Mouse (Mus musculus) hindbrain, postnatal 0 days (tissue): ENCODE measurements at regions not wholly inside any gene's neighbourhood (a gene's known extent, or its start where the extent isn't known, plus 50 kb on each side); places are given as distances from the start of the nearest gene placed in this dataset.

Experiments
- ATAC-seq: fragments of 200-750 bp; cut with Nextera tagmentation; 2 replicates; pipeline ENCODE4 v1.8.0; 2017; ENCODE audit warnings: mild to moderate bottlenecking, moderate TSS enrichment, moderate library complexity
- DNase-seq: peaks from one replicate; pipeline ENCODE4 v3.0.0-alpha.2; 2015; ENCODE audit warnings: low spot score
- H3K27ac ChIP-seq: fragments of 300-500 bp; sonication (generic); 2 replicates; pipeline ENCODE4 v1.5.1; 2014; ENCODE audit warnings: mild to moderate bottlenecking
- H3K27me3 ChIP-seq: fragments of 300-500 bp; sonication (generic); 2 replicates; pipeline ENCODE4 v1.6.1; 2014; ENCODE audit warnings: low read length, mixed read lengths; ENCODE audit not compliant: insufficient read depth
- H3K36me3 ChIP-seq: fragments of 300-500 bp; sonication (generic); 2 replicates; pipeline ENCODE4 v1.6.1; 2014; ENCODE audit warnings: low read length, mixed read lengths; ENCODE audit not compliant: insufficient read depth
- H3K4me1 ChIP-seq: fragments of 300-500 bp; sonication (generic); 2 replicates; pipeline ENCODE4 v1.6.1; 2014; ENCODE audit warnings: antibody characterized with exemption, low read length, mixed read lengths; ENCODE audit not compliant: insufficient read depth
- H3K4me2 ChIP-seq: fragments of 300-500 bp; sonication (generic); 2 replicates; pipeline ENCODE4 v1.6.1; 2014; ENCODE audit warnings: low read depth, mild to moderate bottlenecking, low read length, moderate library complexity, mixed read lengths
- H3K4me3 ChIP-seq: fragments of 300-500 bp; sonication (generic); 2 replicates; pipeline ENCODE4 v1.5.1; 2014; ENCODE audit warnings: low read length
- H3K9ac ChIP-seq: fragments of 300-500 bp; sonication (generic); replicated peaks from 2 replicates; pipeline ENCODE4 v1.6.1; 2014; ENCODE audit warnings: mild to moderate bottlenecking, low read length, moderate library complexity, mixed read lengths
- H3K9me3 ChIP-seq: fragments of 300-500 bp; sonication (generic); 2 replicates; pipeline ENCODE4 v1.6.1; 2016; ENCODE audit warnings: low read length, mixed read lengths
- CTCF ChIP-seq: IDR thresholded peaks from 2 replicates; pipeline ENCODE4 v1.5.1; 2016; ENCODE audit warnings: antibody characterized with exemption, control low read depth, low read depth
- WGBS: fragments of 180-500 bp; shearing (Covaris S2); extraction: QIAGEN DNeasy Blood & Tissue Kit; methylation state at CpG from one replicate; pipeline ENCODE4 v1.1.7; 2014; 5-methylcytosine and 5-hydroxymethylcytosine counted together

- WGBS = 61% methylated on average over 9 of the region's 9 CpGs
- no peak for ATAC-seq
- no peak overlapping the region for H3K9ac ChIP-seq
- DNase-seq = no peak
- H3K27me3 ChIP-seq = no peaks in the 10 kb centered on the region
- H3K4me2 ChIP-seq = no peak overlapping the region
- no peaks in the 10 kb centered on the region for H3K4me1 ChIP-seq
- H3K27ac ChIP-seq = no peak overlapping the region
- no peaks in the 10 kb centered on the region for H3K36me3 ChIP-seq
- no peak for TF ChIP-seq CTCF
- H3K9me3 ChIP-seq = no peaks in the 10 kb centered on the region
- H3K4me3 ChIP-seq = no peak overlapping the region
Measured at GRCm38 (mm10) chr6:31323228-31324190, 75.0 kb upstream of the Mkln1 start.

DNA sequence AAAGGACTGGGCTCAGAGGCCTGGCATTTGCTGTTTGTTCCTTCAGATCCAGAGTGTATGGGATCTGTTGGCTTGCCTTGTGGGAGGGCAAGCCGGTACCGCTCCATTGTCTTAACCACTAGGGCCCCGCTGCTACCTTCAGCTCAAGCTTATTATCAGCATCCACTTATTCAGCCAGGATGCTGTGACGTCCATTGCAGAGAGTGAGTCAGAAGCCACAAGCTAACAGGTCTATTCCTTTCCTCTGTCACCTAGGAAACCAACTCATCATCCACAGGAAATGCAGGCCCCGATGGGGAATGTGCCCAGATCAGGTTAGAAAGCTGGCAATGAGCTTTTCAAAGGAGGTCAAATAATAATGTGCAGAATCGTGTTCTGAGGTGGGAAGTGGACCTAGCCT lies 73.8 kb upstream of the Mkln1 start:
- Histone ChIP-seq H3K27ac (peak overlapping the region; percentile 68), H3K36me3 (no peaks in the 10 kb centered on the region), H3K9ac (no peak overlapping the region), H3K9me3 (no peaks in the 10 kb centered on the region), H3K4me3 (no peak overlapping the region), H3K4me1 (no peaks in the 10 kb centered on the region), H3K4me2 (no peak overlapping the region), H3K27me3 (no peaks in the 10 kb centered on the region)
- 33% methylated on average over 6 of the region's 6 CpGs for WGBS
- ATAC-seq = peak; percentile 84
- DNase-seq = peak; percentile 70
- no peak for TF ChIP-seq CTCF

- Histone ChIP-seq H3K27ac (peak overlapping the region; percentile 68; the same call in 1 of the 2 replicates), H3K9ac (no peak overlapping the region)
- WGBS = 67% methylated on average over 1 of the region's 1 CpGs
Measured at GRCm38 (mm10) chr6:31325621-31326020, 72.9 kb upstream of the Mkln1 start.

DNA sequence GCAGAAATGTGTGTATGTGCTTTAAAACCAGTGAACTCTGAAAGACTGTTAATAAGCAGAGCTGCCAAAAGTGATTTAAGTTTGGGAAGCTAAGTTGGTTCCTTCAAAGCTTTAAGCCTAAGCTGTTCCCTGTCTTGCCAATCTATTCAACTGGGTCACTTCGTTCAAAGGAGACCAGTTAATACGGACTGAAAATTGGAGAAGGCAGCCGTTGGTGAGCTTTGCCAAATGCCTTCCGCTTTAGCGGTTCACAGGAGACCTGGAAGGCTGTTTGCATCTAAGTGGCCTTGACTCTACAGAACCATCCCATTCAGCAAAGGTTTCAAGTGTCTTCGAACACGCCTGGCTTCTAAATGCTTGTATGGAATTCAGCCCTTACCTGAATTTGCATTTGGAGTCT lies 68.2 kb upstream of the Mkln1 start:
- TF ChIP-seq CTCF = no peak
- no peak overlapping the region for H3K4me3 ChIP-seq
- no peaks in the 10 kb centered on the region for H3K4me1 ChIP-seq
- no peak overlapping the region for H3K4me2 ChIP-seq
- DNase-seq (peak; percentile 27), ATAC-seq (no peak)
- no peak overlapping the region for H3K27ac ChIP-seq
- H3K27me3 ChIP-seq = no peaks in the 10 kb centered on the region
- no peak overlapping the region for H3K9ac ChIP-seq
- H3K9me3 ChIP-seq = no peaks in the 10 kb centered on the region
- no peaks in the 10 kb centered on the region for H3K36me3 ChIP-seq
- 59% methylated on average over 7 of the region's 7 CpGs for WGBS

More at GRCm38 (mm10) chr6:31325621-31326020, 72.9 kb upstream of the Mkln1 start:
- Histone ChIP-seq H3K9me3 (no peaks in the 10 kb centered on the region), H3K4me3 (no peak overlapping the region), H3K27me3 (no peaks in the 10 kb centered on the region), H3K4me1 (no peaks in the 10 kb centered on the region), H3K4me2 (no peak overlapping the region), H3K36me3 (no peaks in the 10 kb centered on the region)
- DNase-seq (no peak), ATAC-seq (no peak)
- TF ChIP-seq CTCF = no peak

DNA sequence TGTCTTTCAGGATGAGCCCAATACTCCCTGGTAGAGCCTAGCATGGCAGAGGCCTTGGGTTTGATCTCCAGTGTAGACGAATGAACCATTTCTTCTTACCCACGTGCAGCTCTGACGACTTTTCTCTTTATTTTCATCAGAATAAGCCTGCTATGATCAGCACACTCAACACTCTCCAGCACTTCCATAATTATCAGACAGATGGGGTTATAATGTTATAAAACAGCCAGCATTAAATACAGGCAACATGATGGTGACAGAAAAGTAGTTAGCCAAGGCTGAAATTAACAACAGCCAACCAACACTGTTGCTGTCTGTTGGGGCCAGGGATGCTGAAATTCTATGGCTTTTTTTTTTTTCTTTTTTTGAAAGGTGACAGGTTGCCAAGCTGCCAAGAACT lies 67.7 kb upstream of the Mkln1 start:
- no peaks in the 10 kb centered on the region for H3K27me3 ChIP-seq
- H3K27ac ChIP-seq = no peak overlapping the region
- ATAC-seq (no peak), DNase-seq (no peak)
- no peaks in the 10 kb centered on the region for H3K9me3 ChIP-seq
- no peak overlapping the region for H3K9ac ChIP-seq
- H3K4me2 ChIP-seq = no peak overlapping the region
- H3K4me3 ChIP-seq = no peak overlapping the region
- H3K36me3 ChIP-seq = no peaks in the 10 kb centered on the region
- H3K4me1 ChIP-seq = no peaks in the 10 kb centered on the region
- 71% methylated on average over 3 of the region's 3 CpGs for WGBS
- TF ChIP-seq CTCF = no peak

GRCm38 (mm10) chr6:31332254-31332653 lies 66.3 kb upstream of the Mkln1 start:
- H3K27me3 ChIP-seq = no peaks in the 10 kb centered on the region
- H3K4me3 ChIP-seq = no peak overlapping the region
- no peak overlapping the region for H3K4me2 ChIP-seq
- H3K27ac ChIP-seq = no peak overlapping the region
- H3K9ac ChIP-seq = no peak overlapping the region
- H3K36me3 ChIP-seq = no peaks in the 10 kb centered on the region
- no peak for DNase-seq
- H3K9me3 ChIP-seq = no peaks in the 10 kb centered on the region
- H3K4me1 ChIP-seq = no peaks in the 10 kb centered on the region
- no peak for ATAC-seq
- WGBS = 76% methylated on average over 6 of the region's 6 CpGs
- no peak for TF ChIP-seq CTCF

DNA sequence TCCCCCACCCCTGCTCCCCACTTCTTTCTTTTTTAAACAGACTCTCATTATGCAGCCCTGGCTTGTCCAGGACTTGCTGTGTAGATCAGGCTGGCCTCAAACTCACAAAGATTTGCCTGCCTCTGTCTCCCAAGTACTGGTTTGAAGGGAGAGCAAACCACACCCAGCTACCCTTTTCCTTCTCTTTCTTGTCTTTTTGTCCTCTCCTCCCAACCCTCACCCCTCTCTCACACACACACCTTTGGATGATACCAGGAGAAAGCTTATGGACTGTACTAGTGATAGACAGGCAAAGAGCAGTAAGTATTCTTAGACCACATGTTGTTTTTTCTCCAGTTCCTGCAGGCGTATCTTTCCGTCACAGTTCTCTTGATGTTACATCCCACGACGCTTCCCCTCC lies 65.8 kb upstream of the Mkln1 start:
- Histone ChIP-seq H3K4me1 (no peaks in the 10 kb centered on the region), H3K27ac (no peak overlapping the region), H3K9me3 (no peaks in the 10 kb centered on the region), H3K4me2 (no peak overlapping the region), H3K36me3 (no peaks in the 10 kb centered on the region), H3K9ac (no peak overlapping the region), H3K4me3 (no peak overlapping the region), H3K27me3 (no peaks in the 10 kb centered on the region)
- DNase-seq (no peak), ATAC-seq (no peak; the same call in 1 of the 2 replicates)
- no peak for TF ChIP-seq CTCF
- 77% methylated on average over 4 of the region's 4 CpGs for WGBS
